Mouse (Mus musculus) lung, postnatal 4 days (tissue): ENCODE measurements around the gene Arhgef12.
"Not testable (repeated sequence)": the region's sequence is repeated elsewhere in the genome, so short reads cannot be mapped to it uniquely, and the experiment has no call there.

Experiments
- DNase-seq, 2 experiments: peaks; one replicate each; pipeline ENCODE4 v3.0.0; 2021

Arhgef12 gene

DNA sequence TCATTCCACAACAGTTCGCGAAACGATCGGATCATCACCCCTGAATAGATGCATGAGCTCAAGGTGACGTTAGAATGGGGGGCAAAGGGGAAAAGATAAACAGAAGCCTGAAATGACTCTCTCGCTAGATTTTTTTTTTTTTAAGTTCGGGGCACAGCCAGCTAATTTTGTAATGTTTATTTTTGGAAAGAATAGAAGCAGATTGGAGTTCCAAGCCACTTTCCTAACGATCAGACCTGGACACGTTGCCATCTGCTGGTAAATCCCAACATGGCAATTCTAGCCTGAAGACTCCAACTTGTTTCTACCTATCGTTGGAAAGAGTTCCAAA is at the start of gene Arhgef12:
Gene Arhgef12, minus strand, starts transcription at position 53 of the 331 bp plus-strand sequence.
- DNase-seq, result peak; percentile 42 to 70

- DNase-seq, result no peak
Observed at GRCm38 (mm10) chr9:43155960-43156359, 48.9 kb upstream of the Arhgef12 start.

DNA sequence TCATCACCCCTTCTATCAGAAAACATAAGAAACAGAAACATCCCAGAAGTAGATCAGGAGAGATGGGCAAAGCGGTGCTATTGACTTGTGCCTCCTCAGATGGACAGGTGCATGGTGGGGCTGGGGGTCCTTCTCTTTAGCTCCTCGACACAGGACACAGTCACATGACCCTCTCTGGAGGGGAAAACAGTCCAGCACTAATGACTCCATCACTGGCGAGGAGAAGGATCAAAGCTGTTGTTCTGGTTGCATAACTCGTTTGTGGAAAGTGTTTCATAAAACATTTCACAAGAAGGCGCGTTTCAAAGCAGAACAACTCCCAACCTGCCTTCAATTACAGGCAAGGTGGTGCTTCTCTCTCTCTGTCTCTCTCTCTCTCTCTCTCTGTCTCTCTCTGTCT is 44.7 kb upstream of the Arhgef12 start:
- no peak for DNase-seq

DNA sequence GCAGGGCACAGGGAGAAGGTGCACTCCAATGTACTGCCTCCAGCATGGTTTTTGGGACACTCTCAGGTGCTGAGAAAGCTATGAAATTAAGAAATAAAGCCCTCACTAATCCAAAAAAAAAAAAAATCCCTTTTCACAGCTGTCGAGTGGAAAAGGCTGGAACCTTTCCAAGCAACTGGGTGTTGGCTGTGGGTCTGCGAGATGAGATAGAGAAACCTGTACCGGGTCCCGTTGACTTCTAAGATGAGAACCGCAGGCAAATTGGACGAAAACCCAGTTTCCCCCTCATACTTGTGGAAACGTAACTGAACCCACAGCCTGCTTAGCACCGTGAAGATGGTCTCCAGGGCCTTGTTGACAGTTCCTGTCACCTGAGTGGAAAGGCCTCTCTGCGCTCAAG is 43.9 kb upstream of the Arhgef12 start:
- DNase-seq, result no peak

GRCm38 (mm10) chr9:43150075-43150474 is 43.0 kb upstream of the Arhgef12 start:
- no peak for DNase-seq

- no peak for DNase-seq
Observed at GRCm38 (mm10) chr9:43149498-43149897, 42.5 kb upstream of the Arhgef12 start.

DNA sequence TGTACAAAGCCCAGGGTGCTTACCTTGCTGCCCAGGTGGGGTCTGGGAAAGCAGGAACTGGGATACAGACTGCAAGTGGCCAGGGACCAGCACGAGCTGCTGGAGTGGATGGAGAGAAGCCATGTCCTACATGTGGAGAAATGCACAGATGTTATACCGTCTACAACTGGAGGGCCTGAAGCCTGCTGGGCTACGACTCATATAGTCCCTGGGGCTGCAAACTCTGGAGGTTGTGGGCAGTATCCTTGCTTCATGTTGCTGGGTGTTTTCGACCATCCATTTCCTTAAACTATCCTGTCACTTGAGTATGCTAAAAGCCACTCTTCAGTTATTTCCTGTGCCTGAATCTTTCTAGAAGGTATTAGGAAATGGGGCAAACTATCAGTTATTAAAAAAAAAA is 38.2 kb upstream of the Arhgef12 start:
- no peak for DNase-seq

GRCm38 (mm10) chr9:43144206-43144810 is 37.3 kb upstream of the Arhgef12 start:
- DNase-seq, result no peak

DNA sequence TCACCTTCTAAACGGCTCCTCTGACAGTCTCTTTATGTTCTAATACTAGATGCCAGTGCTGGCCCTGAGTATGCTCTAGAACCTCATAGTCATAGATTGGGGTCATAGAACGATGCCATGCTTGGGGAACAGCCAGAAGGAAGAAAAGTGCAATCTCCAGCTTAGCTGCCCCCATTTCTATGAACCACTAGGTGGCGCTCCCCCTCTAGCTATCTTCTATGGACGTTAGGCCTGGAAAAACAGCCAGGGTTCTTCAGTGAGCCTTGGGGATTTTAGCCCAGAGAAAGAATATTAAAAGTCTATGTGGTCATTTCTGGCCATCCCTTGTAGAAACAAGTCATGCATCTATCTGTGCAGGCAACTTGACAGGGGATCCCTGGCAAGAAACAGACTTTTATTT is 34.8 kb upstream of the Arhgef12 start:
- peak; percentile 32 to 75 for DNase-seq

- no peak for DNase-seq
Observed at GRCm38 (mm10) chr9:43133525-43133924, 26.5 kb upstream of the Arhgef12 start.

- no peak for DNase-seq
Observed at GRCm38 (mm10) chr9:43132380-43132779, 25.3 kb upstream of the Arhgef12 start.

GRCm38 (mm10) chr9:43131940-43132339 is 24.9 kb upstream of the Arhgef12 start:
- no peak for DNase-seq

DNA sequence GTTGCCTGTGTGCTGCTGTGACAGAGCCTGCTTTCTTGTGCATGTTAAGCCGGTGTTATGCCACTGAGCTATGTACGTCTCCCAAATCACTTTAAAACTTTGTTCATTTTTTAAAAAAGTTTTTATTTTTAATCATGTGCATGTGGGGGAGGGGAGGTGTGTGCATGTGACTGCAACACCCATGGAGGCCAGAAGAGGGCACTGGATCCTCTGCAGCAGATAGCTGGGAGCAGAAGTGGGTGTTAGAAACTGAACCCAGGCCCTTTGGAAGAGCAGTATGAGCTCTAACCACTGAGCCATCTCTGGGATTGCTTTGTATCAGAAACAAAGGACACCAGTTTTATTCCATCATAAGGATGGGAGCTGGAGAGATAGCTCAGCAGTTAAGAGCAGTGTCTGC is 23.6 kb upstream of the Arhgef12 start:
- no peak for DNase-seq

DNA sequence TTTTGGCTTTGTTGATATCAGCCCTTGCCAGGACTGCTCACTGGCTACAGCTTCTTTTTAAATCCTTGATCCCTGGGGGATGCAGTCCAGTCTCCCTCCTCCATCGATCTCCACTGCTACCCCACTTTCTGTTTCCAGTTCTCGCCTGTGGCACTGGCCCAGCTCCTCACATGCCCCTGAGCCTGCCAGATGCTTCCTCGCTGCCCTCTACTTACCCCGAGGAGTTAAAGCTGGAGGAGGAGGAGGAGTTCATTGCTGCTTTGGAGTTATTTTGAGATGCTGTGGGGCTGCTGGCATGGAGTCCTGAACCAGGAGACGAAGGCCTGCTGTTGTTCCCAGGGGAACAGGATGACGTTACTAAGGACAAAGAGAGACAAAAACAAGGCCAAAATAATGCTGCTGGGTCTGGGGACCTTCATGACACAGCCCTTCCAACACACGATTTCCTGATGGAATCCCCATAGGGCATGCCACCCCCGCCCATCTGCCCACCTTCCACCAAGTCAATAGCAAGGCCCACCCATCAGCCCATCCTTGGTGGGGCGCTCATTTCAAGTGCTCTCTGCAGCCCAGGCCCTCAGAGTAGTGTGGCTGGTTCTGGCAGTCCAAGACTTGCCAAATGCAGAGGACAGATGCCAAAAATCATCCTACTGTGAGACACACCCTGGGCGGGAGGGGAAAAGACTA is 20.2 kb upstream of the Arhgef12 start:
- peak; percentile 21 to 40 for DNase-seq

DNA sequence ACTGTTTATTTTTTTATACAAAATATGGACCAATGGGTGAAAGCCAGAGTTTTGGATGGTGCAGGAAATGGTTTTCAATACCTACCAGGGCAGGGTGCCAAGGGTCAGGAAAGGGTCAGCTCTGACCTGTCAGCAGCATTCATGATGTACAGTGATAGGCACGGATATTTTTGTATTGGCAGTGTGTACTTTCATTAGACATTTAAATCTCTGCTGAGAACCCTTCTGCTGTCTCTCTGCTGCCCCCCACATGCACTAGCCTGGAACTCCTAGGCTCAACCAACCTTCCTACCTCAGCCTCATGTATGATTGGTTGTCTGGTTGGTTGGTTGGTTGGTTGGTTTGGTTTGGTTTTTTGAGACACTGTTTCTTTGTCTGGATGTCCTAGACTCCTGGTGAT is 15.3 kb upstream of the Arhgef12 start:
- DNase-seq, result no peak

DNA sequence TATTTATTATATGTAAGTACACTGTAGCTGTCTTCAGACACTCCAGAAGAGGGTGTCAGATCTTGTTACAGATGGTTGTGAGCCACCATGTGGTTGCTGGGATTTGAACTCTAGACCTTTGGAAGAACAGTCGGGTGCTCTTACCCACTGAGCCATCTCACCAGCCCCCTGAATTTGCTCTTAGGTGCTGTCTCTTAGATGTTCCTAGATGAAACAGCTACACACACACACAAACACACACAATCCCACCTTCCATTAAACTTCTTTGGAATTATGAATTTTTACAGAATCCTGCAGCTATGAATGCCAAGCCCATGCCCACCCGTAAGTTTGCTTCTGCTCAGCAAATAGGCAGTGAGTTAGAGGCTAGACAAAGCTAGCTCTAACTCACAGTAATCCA is 14.9 kb upstream of the Arhgef12 start:
- not testable (repeated sequence) for DNase-seq

GRCm38 (mm10) chr9:43116997-43117336 is 9.9 kb upstream of the Arhgef12 start:
- no peak for DNase-seq

DNA sequence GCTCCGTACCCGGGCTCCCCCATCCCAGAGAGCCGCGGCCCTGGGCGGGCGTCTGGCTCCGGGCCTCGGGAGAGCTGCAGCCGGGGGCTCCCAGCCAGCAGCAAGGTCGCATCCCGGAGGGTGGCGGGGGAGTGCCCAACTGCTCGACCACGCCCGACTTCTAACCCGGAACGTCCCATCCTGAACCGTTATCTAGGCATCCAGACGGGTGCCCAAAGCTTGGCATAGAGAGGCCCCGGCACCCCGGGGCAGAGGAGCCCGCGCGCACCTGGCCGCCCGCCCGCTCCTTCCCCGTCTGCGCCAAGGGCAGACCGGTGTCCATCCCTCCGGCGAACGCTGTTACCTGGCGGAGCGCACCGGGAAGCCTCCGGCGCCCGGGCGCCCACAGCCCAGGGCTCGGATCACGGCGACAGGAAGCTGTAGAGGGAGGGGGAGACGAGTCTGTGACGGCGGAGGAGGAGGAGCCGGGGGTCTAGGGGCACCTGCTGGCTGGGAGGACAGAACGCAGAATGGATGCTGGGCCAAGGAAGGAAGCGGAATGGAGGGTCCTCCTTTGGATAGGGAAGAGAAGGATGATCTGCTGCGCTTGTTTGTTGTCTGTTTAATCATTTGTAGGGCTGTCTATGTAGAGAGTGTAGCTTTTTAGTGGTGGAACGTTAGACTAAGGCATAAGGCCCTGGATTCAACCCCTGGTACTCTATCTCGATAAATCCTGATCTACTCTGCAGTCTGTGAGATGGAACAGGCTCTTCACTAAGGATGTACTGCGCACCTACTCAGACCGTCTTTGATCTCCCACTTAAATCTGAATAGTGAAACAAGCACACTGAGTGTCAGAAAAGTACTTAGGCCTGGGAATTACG is 9.3 kb upstream of the Arhgef12 start, which contains the start of gene Tmem136:
Gene Tmem136, minus strand, starts transcription at position 437 of the 863 bp plus-strand sequence.
- DNase-seq, result peak; percentile 41 to 67

DNA sequence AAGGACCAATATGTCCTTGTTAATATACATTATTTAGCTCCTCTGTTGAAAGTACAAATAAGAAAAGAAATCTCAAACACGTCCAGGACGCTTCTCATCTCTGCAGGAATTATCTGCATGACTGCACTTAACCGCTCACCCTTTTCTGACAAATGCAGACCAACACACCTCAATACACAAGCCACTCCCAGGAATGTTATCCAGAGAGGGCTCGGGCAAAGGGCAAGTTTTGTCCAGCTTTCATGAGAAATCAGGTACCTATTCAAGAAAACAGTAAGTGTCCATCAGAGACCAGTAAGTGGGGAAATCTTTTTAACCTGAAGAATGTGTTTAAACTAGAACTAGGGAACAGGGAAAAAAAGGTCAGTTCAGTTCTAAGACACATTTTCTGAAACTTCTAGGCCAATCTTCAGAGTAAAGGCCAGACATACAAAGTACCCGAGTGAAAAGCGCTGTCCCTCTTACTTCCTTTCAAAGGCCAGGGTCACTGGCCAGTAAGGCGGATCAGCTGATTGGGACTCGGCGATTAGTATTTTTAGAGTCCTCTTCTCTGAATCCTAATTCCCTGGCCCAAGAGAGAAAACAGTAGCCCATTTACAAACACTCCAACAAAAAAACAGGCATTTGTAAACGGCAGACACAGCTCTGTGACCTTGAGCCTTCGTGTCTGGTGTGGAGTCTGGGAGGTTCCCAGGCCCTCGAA is 8.5 kb upstream of the Arhgef12 start:
- no peak for DNase-seq

- DNase-seq, result no peak
Observed at GRCm38 (mm10) chr9:43114833-43115232, 7.8 kb upstream of the Arhgef12 start.

- DNase-seq, result peak in 1 of 2 experiments; percentile 11
Observed at GRCm38 (mm10) chr9:43110286-43110980, 3.4 kb upstream of the Arhgef12 start.

DNA sequence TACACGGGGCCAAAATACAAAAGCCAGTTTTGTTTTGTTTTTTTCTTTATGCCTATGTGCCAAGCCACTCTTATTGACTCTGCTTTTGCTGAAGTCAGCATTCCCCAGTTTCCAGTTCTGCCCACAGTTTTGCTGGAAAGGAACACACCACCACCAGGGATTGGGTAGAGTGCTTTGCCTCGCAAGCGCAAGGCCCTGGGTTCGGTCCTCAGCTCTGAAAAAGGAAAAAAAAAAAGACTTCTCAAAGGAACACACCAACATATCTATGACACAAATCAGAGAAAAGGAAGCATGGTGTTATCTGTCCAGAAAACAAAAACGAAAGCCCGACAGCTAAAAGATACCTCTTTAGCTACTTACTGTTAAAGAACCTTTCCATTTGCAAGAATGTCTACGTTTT is 2.1 kb upstream of the Arhgef12 start:
- DNase-seq, result no peak

- DNase-seq, result no peak
Observed at GRCm38 (mm10) chr9:43108721-43109120, 1.7 kb upstream of the Arhgef12 start.
